Mouse (Mus musculus) heart, adult 9 months (tissue): Measurements from ENCODE around the gene Fkbp15.

Experiments
- DNase-seq, 2 experiments: peaks; one replicate each; pipeline ENCODE4 v3.0.0; 2022; ENCODE audit warnings: low spot score in 2 of 2

The Fkbp15 gene

GRCm38 (mm10) chr4:62318294-62318693 is 42.1 kb downstream of the Fkbp15 start:
- DNase-seq, result no peak

- DNase-seq, result no peak
Measured at GRCm38 (mm10) chr4:62316456-62316855, 43.9 kb downstream of the Fkbp15 start.

- no peak for DNase-seq
Measured at GRCm38 (mm10) chr4:62314516-62314915, 45.8 kb downstream of the Fkbp15 start.

- no peak for DNase-seq
Measured at GRCm38 (mm10) chr4:62313641-62314211, 46.6 kb downstream of the Fkbp15 start.

GRCm38 (mm10) chr4:62312821-62313220 is 47.5 kb downstream of the Fkbp15 start:
- DNase-seq, result no peak

GRCm38 (mm10) chr4:62308406-62308805 is 51.9 kb downstream of the Fkbp15 start:
- no peak for DNase-seq

- no peak for DNase-seq
Measured at GRCm38 (mm10) chr4:62306840-62307239, 53.5 kb downstream of the Fkbp15 start.

GRCm38 (mm10) chr4:62306301-62306700 is 54.0 kb downstream of the Fkbp15 start:
- no peak for DNase-seq

GRCm38 (mm10) chr4:62303288-62303687 is 57.1 kb downstream of the Fkbp15 start:
- DNase-seq, result no peak

- no peak for DNase-seq
Measured at GRCm38 (mm10) chr4:62302795-62303194, 57.6 kb downstream of the Fkbp15 start.

- DNase-seq, result no peak
Measured at GRCm38 (mm10) chr4:62300001-62300400, 60.3 kb downstream of the Fkbp15 start.

GRCm38 (mm10) chr4:62297280-62298130 is 62.8 kb downstream of the Fkbp15 start:
- DNase-seq, result no peak

- DNase-seq, result no peak
Measured at GRCm38 (mm10) chr4:62294741-62295140, 65.6 kb downstream of the Fkbp15 start.

GRCm38 (mm10) chr4:62293219-62293861 is 67.0 kb downstream of the Fkbp15 start:
- DNase-seq, result no peak

GRCm38 (mm10) chr4:62292461-62293180 is 67.7 kb downstream of the Fkbp15 start:
- DNase-seq, result no peak

- no peak for DNase-seq
Measured at GRCm38 (mm10) chr4:62290816-62291505, 69.4 kb downstream of the Fkbp15 start.

- peak; percentile 21 to 34 for DNase-seq
Measured at GRCm38 (mm10) chr4:62289226-62289625, 71.1 kb downstream of the Fkbp15 start.

- DNase-seq, result peak; percentile 33 to 41
Measured at GRCm38 (mm10) chr4:62286992-62287900, 73.1 kb downstream of the Fkbp15 start.

- DNase-seq, result peak; percentile 81
Measured at GRCm38 (mm10) chr4:62286257-62286991, 73.9 kb downstream of the Fkbp15 start.

- no peak for DNase-seq
Measured at GRCm38 (mm10) chr4:62285576-62285975, 74.8 kb downstream of the Fkbp15 start.
